Mouse (Mus musculus): ENCODE data around the gene Ak1.

- TF ChIP-seq CTCF (IDR thresholded peaks at IDR 0.05) (no peak), EP300 (IDR thresholded peaks at IDR 0.05) (no peak)
These were observed 16.9 kb upstream of the Ak1 start for GRCm38 (mm10) chr2:32604631-32605030.
